Mouse (Mus musculus) kidney, adult 2 months (tissue): Measurements from ENCODE around the gene Cog6.

Source experiments
- CTCF ChIP-seq: fragments of 200-500 bp; conservative IDR thresholded peaks from 2 replicates; pipeline ENCODE4 v1.5.1; 2011; ENCODE audit warnings: low read depth, mild to moderate bottlenecking, control low read depth, low read length, moderate library complexity, mixed read lengths; ENCODE audit not compliant: insufficient read depth, insufficient read length
- POLR2A ChIP-seq: fragments of 200-500 bp; IDR thresholded peaks from one replicate; pipeline ENCODE4 v1.6.1; 2011; ENCODE audit warnings: low read depth, low read length, control low read depth

- no peak for TF ChIP-seq POLR2A
- TF ChIP-seq CTCF: no peak
Measured at GRCm38 (mm10) chr3:53036941-53037340, 19.9 kb upstream of the Cog6 start.
